Mouse (Mus musculus) forebrain, embryonic 11.5 days (tissue): ENCODE results near the gene Trabd2b. TPM values are rescaled to one million over a fixed set of nuclear protein-coding genes. Genes with fewer than 3 reads are reported as not detected.
A peak's percentile ranks its signal among the peaks of the same experiment; 100 is the strongest.

Experiments used
- ATAC-seq: fragments of 200-750 bp; cut with Nextera tagmentation; replicated peaks from 2 replicates; pipeline ENCODE4 v1.8.0; 2017; ENCODE audit warnings: moderate TSS enrichment; ENCODE audit not compliant: low FRiP score
- DNase-seq: peaks from one replicate; pipeline ENCODE4 v3.0.0-alpha.2; 2017; ENCODE audit warnings: low spot score
- H3K27ac ChIP-seq: fragments of 300-500 bp; sonication (generic); 2 replicates; pipeline ENCODE4 v1.5.1; 2014; ENCODE audit warnings: low read depth, low read length
- H3K27me3 ChIP-seq: fragments of 300-500 bp; sonication (generic); 2 replicates; pipeline ENCODE4 v1.6.1; 2014; ENCODE audit warnings: mild to moderate bottlenecking, low read length, mixed read lengths; ENCODE audit not compliant: control insufficient read depth, insufficient read depth
- H3K36me3 ChIP-seq: fragments of 300-500 bp; sonication (generic); 2 replicates; pipeline ENCODE4 v1.6.1; 2014; ENCODE audit warnings: mild to moderate bottlenecking, low read length, moderate library complexity, mixed read lengths; ENCODE audit not compliant: control insufficient read depth, insufficient read depth
- H3K4me1 ChIP-seq: fragments of 300-500 bp; sonication (generic); replicated peaks from 2 replicates; pipeline ENCODE4 v1.6.1; 2014; ENCODE audit warnings: low read length, mixed read lengths; ENCODE audit not compliant: control insufficient read depth, insufficient read depth
- H3K4me2 ChIP-seq: fragments of 300-500 bp; sonication (generic); 2 replicates; pipeline ENCODE4 v1.6.1; 2014; ENCODE audit warnings: low read depth, mild to moderate bottlenecking, low read length, moderate library complexity, mixed read lengths; ENCODE audit not compliant: severe bottlenecking
- H3K4me3 ChIP-seq: fragments of 300-500 bp; sonication (generic); 2 replicates; pipeline ENCODE4 v1.5.1; 2014; ENCODE audit warnings: low read depth, low read length
- H3K9ac ChIP-seq: fragments of 300-500 bp; sonication (generic); 2 replicates; pipeline ENCODE4 v1.6.1; 2014; ENCODE audit warnings: low read length
- H3K9me3 ChIP-seq: fragments of 300-500 bp; sonication (generic); 2 replicates; pipeline ENCODE4 v1.6.1; 2016; ENCODE audit warnings: low read length, mixed read lengths; ENCODE audit not compliant: control insufficient read depth
- WGBS: fragments of 180-500 bp; shearing (Covaris S2); extraction: QIAGEN DNeasy Blood & Tissue Kit; methylation state at CpG from one replicate; pipeline ENCODE4 v1.1.7; 2014; 5-methylcytosine and 5-hydroxymethylcytosine counted together
- polyA plus RNA-seq: library from polyadenylated mRNA; unstranded; fragments of >200 nt; fragmentation: Nextera tagmentation; extraction: Ambion mirVana; gene quantifications from 2 replicates; pipeline ENCODE4 v1.2.1, GENCODE M21; 2014

Gene Trabd2b
- polyA plus RNA-seq, 1 experiment from 2014 or later: 1.4 TPM

- DNase-seq (no peak), ATAC-seq (no peak)
- Histone ChIP-seq H3K27me3 (no peaks in the 10 kb centered on the region), H3K9me3 (no peaks in the 10 kb centered on the region), H3K4me3 (no peak overlapping the region), H3K36me3 (no peaks in the 10 kb centered on the region), H3K4me1 (peaks cover 5% of the 10 kb centered on the region; the same call in 1 of the 2 replicates), H3K27ac (no peak overlapping the region), H3K4me2 (no peak overlapping the region), H3K9ac (no peak overlapping the region)
- 86% methylated on average over 2 of the region's 2 CpGs for WGBS
Observed at GRCm38 (mm10) chr4:114484173-114484572, 77.6 kb downstream of the Trabd2b start.

- DNase-seq: no peak
- Histone ChIP-seq H3K4me3 (no peak overlapping the region), H3K36me3 (no peaks in the 10 kb centered on the region), H3K4me1 (peaks cover 5% of the 10 kb centered on the region; the same call in 1 of the 2 replicates), H3K27me3 (no peaks in the 10 kb centered on the region), H3K27ac (no peak overlapping the region), H3K9ac (no peak overlapping the region), H3K4me2 (no peak overlapping the region), H3K9me3 (no peaks in the 10 kb centered on the region)
- 75% methylated on average over 5 of the region's 5 CpGs for WGBS
- ATAC-seq: no peak
Observed at GRCm38 (mm10) chr4:114485996-114486395, 79.5 kb downstream of the Trabd2b start.

GRCm38 (mm10) chr4:114486885-114487531 is 80.5 kb downstream of the Trabd2b start:
- Histone ChIP-seq H3K4me3 (no peak overlapping the region), H3K27me3 (no peaks in the 10 kb centered on the region), H3K4me2 (no peak overlapping the region), H3K4me1 (no peaks in the 10 kb centered on the region), H3K36me3 (no peaks in the 10 kb centered on the region), H3K9ac (no peak overlapping the region), H3K9me3 (no peaks in the 10 kb centered on the region), H3K27ac (no peak overlapping the region)
- DNase-seq (no peak), ATAC-seq (no peak)
- 91% methylated on average over 2 of the region's 2 CpGs for WGBS

GRCm38 (mm10) chr4:114487701-114488100 is 81.2 kb downstream of the Trabd2b start:
- H3K4me2 ChIP-seq: no peak overlapping the region
- no peak overlapping the region for H3K4me3 ChIP-seq
- DNase-seq (no peak), ATAC-seq (no peak)
- H3K27me3 ChIP-seq: no peaks in the 10 kb centered on the region
- no peaks in the 10 kb centered on the region for H3K36me3 ChIP-seq
- no peak overlapping the region for H3K27ac ChIP-seq
- H3K9me3 ChIP-seq: no peaks in the 10 kb centered on the region
- WGBS: 84% methylated on average over 3 of the region's 3 CpGs
- H3K4me1 ChIP-seq: no peaks in the 10 kb centered on the region
- no peak overlapping the region for H3K9ac ChIP-seq

GRCm38 (mm10) chr4:114492157-114492556 is 85.6 kb downstream of the Trabd2b start:
- DNase-seq: no peak
- H3K4me1 ChIP-seq: no peaks in the 10 kb centered on the region
- H3K36me3 ChIP-seq: no peaks in the 10 kb centered on the region
- no peak for ATAC-seq
- no peak overlapping the region for H3K4me3 ChIP-seq
- no peak overlapping the region for H3K9ac ChIP-seq
- H3K9me3 ChIP-seq: no peaks in the 10 kb centered on the region
- 87% methylated on average over 4 of the region's 4 CpGs for WGBS
- H3K27ac ChIP-seq: no peak overlapping the region
- no peak overlapping the region for H3K4me2 ChIP-seq
- no peaks in the 10 kb centered on the region for H3K27me3 ChIP-seq

- Histone ChIP-seq H3K4me3 (no peak overlapping the region), H3K36me3 (no peaks in the 10 kb centered on the region), H3K4me2 (no peak overlapping the region), H3K27ac (no peak overlapping the region), H3K4me1 (no peaks in the 10 kb centered on the region), H3K27me3 (no peaks in the 10 kb centered on the region), H3K9me3 (no peaks in the 10 kb centered on the region), H3K9ac (no peak overlapping the region)
- 81% methylated on average over 2 of the region's 2 CpGs for WGBS
- ATAC-seq (no peak), DNase-seq (no peak)
Observed at GRCm38 (mm10) chr4:114494035-114494434, 87.5 kb downstream of the Trabd2b start.

- peak; percentile 33; the same call in 1 of the 2 replicates for ATAC-seq
- Histone ChIP-seq H3K27me3 (no peaks in the 10 kb centered on the region), H3K9me3 (no peaks in the 10 kb centered on the region), H3K4me1 (no peaks in the 10 kb centered on the region), H3K4me3 (no peak overlapping the region), H3K9ac (no peak overlapping the region), H3K36me3 (no peaks in the 10 kb centered on the region), H3K4me2 (no peak overlapping the region), H3K27ac (no peak overlapping the region)
- WGBS: 76% methylated on average over 4 of the region's 4 CpGs
- DNase-seq: no peak
Observed at GRCm38 (mm10) chr4:114495688-114496426, 89.3 kb downstream of the Trabd2b start.

- H3K4me2 ChIP-seq: no peak overlapping the region
- no peak for ATAC-seq
- H3K4me3 ChIP-seq: no peak overlapping the region
- WGBS: 97% methylated on average over 1 of the region's 1 CpGs
- DNase-seq: no peak
- 0 out of 2 replicates have a peak, but pooled peaks cover 2% of the 10 kb centered on the region for H3K4me1 ChIP-seq
- no peaks in the 10 kb centered on the region for H3K27me3 ChIP-seq
- no peak overlapping the region for H3K27ac ChIP-seq
- H3K9me3 ChIP-seq: no peaks in the 10 kb centered on the region
- H3K9ac ChIP-seq: no peak overlapping the region
- H3K36me3 ChIP-seq: no peaks in the 10 kb centered on the region
Observed at GRCm38 (mm10) chr4:114499650-114500049, 93.1 kb downstream of the Trabd2b start.
